Mouse (Mus musculus): ENCODE data around the gene Spx. TPM values are rescaled to one million over a fixed set of nuclear protein-coding genes. Genes with fewer than 3 reads are reported as not detected.

The Spx gene
- polyA plus RNA-seq (2014; fragmentation: Illumina TruSeq; extraction: RNeasy Lipid Tissue Mini Kit (QIAGEN cat#74804); ENCODE audit: low read depth, low replicate concordance) = 0.29 TPM

DNA sequence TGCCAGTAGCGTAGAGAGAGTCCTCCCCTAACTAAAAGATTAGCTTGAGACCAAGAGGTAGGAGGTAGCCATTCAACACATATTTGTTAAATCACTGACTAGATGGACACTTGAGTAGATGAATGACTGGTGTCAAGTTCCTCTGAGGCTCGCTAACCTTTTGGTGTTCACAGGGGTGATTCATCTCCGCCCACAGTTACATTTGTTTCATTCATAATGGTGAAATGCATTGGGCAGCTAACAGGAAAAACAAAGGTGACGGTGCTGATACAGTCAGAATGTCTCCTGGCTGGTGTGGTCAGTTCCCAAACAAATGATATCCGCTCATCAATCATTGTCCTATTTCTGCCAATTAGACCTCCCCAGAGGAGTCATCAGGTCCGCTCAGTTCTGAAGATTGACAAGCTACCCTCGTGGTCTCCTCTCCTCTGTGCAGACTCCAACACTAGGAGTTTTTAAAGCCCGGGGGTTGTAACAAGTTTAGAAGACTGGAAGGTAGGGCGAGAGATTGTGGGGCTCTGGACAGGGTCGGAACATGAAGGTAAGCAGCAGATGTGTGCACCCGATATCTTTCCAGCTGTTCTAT lies at the start of gene Spx:
Gene Spx (plus strand): TSS at position 536 of the 586 bp plus-strand sequence.

DNA sequence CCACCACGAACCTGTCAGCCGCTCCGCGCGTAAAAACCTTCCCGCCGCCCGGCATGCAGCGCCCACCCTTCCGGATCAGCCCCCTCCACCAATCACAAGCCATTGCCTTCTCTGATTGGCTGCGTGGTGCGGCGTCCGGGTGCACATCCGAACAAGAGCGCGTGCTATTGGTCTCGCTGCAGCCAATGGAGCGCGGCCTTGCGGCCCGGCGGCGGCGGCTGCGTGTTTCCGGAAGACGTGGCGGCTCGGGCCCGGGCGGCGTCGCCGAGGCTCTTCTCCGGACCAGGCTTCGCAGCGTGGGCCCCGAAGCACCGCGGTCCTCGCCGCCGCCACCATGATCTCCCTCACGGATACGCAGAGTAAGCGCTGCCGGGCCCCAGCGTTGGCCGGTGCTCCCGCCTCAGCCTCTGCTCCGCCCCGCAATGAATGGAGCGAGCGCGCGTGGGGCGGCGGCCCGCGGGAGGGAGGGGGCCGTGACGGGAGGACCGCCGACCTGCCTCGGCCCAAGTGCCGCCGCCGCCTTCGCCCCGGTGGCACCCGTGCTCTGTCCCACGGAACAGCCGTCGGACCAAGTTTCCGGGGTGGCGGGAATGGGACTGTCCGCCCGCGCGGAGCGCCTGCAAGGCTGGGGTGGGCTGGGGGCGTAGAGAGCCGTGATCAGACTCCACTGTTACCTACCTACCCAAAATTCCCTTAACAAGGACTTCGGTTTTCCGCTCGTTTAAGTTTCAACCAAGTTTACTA lies 26.1 kb upstream of the Spx start, which contains the start of the genes Recql and Golt1b:
Gene Recql (minus strand): TSS at position 77 of the 744 bp plus-strand sequence.
Gene Golt1b (plus strand): TSS at position 211 of the 744 bp plus-strand sequence.

Other genes with a start within 250 kb of the Spx start
- gene Slco1a6, start 204.9 kb upstream of the Spx start, polyA plus RNA-seq (2014; fragmentation: Illumina TruSeq; extraction: RNeasy Lipid Tissue Mini Kit (QIAGEN cat#74804); ENCODE audit: low read depth, low replicate concordance) = 1.5 TPM
- not detected for gene Iapp, start 115.0 kb upstream of the Spx start, polyA plus RNA-seq (2014; fragmentation: Illumina TruSeq; extraction: RNeasy Lipid Tissue Mini Kit (QIAGEN cat#74804); ENCODE audit: low read depth, low replicate concordance)
- gene Slco1a5, start 90.5 kb upstream of the Spx start, polyA plus RNA-seq (2014; fragmentation: Illumina TruSeq; extraction: RNeasy Lipid Tissue Mini Kit (QIAGEN cat#74804); ENCODE audit: low read depth, low replicate concordance) = 4.2 TPM
- gene Pyroxd1, start 67.8 kb upstream of the Spx start, polyA plus RNA-seq (2014; fragmentation: Illumina TruSeq; extraction: RNeasy Lipid Tissue Mini Kit (QIAGEN cat#74804); ENCODE audit: low read depth, low replicate concordance) = 38.2 TPM
- gene Recql, start 26.4 kb upstream of the Spx start, polyA plus RNA-seq (2014; fragmentation: Illumina TruSeq; extraction: RNeasy Lipid Tissue Mini Kit (QIAGEN cat#74804); ENCODE audit: low read depth, low replicate concordance) = 47.1 TPM
- 27.4 TPM for gene Golt1b, start 26.2 kb upstream of the Spx start, polyA plus RNA-seq (2014; fragmentation: Illumina TruSeq; extraction: RNeasy Lipid Tissue Mini Kit (QIAGEN cat#74804); ENCODE audit: low read depth, low replicate concordance)
- gene Gys2, start 59.7 kb downstream of the Spx start, polyA plus RNA-seq (2014; fragmentation: Illumina TruSeq; extraction: RNeasy Lipid Tissue Mini Kit (QIAGEN cat#74804); ENCODE audit: low read depth, low replicate concordance) = not detected
- 76.3 TPM for gene Ldhb, start 94.5 kb downstream of the Spx start, polyA plus RNA-seq (2014; fragmentation: Illumina TruSeq; extraction: RNeasy Lipid Tissue Mini Kit (QIAGEN cat#74804); ENCODE audit: low read depth, low replicate concordance)
- gene Kcnj8, start 158.2 kb downstream of the Spx start, polyA plus RNA-seq (2014; fragmentation: Illumina TruSeq; extraction: RNeasy Lipid Tissue Mini Kit (QIAGEN cat#74804); ENCODE audit: low read depth, low replicate concordance) = 0.27 TPM